Mouse (Mus musculus) kidney, embryonic 15.5 days (tissue): ENCODE data around the gene Grpel1. TPM values are rescaled to one million over a fixed set of nuclear protein-coding genes. Genes with fewer than 3 reads are reported as not detected.
A peak's percentile ranks its signal among the peaks of the same experiment; 100 is the strongest.

Source experiments
- ATAC-seq: fragments of 200-750 bp; cut with Nextera tagmentation; replicated peaks from 2 replicates; pipeline ENCODE4 v1.8.0; 2017; ENCODE audit warnings: moderate TSS enrichment; ENCODE audit not compliant: low FRiP score
- H3K27ac ChIP-seq: fragments of 300-500 bp; sonication (generic); 2 replicates; pipeline ENCODE4 v1.5.1; 2015; ENCODE audit warnings: mild to moderate bottlenecking, inconsistent platforms
- H3K27me3 ChIP-seq: fragments of 300-500 bp; sonication (generic); 2 replicates; pipeline ENCODE4 v1.6.1; 2015; ENCODE audit warnings: inconsistent platforms
- H3K36me3 ChIP-seq: fragments of 300-500 bp; sonication (generic); 2 replicates; pipeline ENCODE4 v1.6.1; 2015; ENCODE audit warnings: inconsistent platforms
- H3K4me1 ChIP-seq: fragments of 300-500 bp; sonication (generic); 2 replicates; pipeline ENCODE4 v1.6.1; 2015; ENCODE audit warnings: inconsistent platforms
- H3K4me2 ChIP-seq: fragments of 300-500 bp; sonication (generic); 2 replicates; pipeline ENCODE4 v1.6.1; 2015; ENCODE audit warnings: moderate library complexity, mild to moderate bottlenecking, inconsistent platforms
- H3K4me3 ChIP-seq: fragments of 300-500 bp; sonication (generic); replicated peaks from 2 replicates; pipeline ENCODE4 v1.5.1; 2015; ENCODE audit warnings: mild to moderate bottlenecking, inconsistent platforms
- H3K9ac ChIP-seq: fragments of 300-500 bp; sonication (generic); 2 replicates; pipeline ENCODE4 v1.6.1; 2015; ENCODE audit warnings: mild to moderate bottlenecking, inconsistent platforms
- H3K9me3 ChIP-seq: fragments of 300-500 bp; sonication (generic); replicated peaks from 2 replicates; pipeline ENCODE4 v1.6.1; 2016; ENCODE audit warnings: inconsistent platforms
- WGBS: fragments of 180-500 bp; shearing (Covaris S2); methylation state at CpG from one replicate; pipeline ENCODE4 v1.1.7; 2015; ENCODE audit warnings: mixed read lengths; 5-methylcytosine and 5-hydroxymethylcytosine counted together
- polyA plus RNA-seq: library from polyadenylated mRNA; unstranded; fragments of >200 nt; fragmentation: Nextera tagmentation; extraction: Ambion mirVana; gene quantifications from 2 replicates; pipeline ENCODE4 v1.2.1, GENCODE M21; 2015

Grpel1 gene
- polyA plus RNA-seq, 1 experiment from 2014 or later, result 56.1 TPM

DNA sequence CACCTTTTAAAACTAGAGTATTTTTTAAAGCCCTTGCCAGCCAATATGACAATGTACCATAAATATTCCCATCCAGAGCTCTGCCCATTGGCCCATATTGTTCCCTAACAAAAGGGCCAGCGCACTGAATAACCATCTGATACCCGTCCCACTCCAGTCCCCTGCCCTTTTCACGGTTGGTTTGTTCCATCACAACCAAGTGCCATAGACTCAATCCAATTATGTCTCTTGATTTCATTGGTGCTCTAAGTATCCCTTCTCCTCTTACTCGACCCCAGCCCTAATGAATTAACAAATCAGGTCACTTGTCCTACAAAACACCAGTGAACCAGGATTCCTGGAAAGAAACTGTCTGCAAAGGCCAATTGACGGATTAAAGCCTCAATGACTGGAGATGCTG, 1.4 kb upstream of the Grpel1 start:
- peaks cover 39% of the 10 kb centered on the region for H3K4me1 ChIP-seq
- ATAC-seq, result no peak
- 34% methylated on average over 5 of the region's 5 CpGs for WGBS

DNA sequence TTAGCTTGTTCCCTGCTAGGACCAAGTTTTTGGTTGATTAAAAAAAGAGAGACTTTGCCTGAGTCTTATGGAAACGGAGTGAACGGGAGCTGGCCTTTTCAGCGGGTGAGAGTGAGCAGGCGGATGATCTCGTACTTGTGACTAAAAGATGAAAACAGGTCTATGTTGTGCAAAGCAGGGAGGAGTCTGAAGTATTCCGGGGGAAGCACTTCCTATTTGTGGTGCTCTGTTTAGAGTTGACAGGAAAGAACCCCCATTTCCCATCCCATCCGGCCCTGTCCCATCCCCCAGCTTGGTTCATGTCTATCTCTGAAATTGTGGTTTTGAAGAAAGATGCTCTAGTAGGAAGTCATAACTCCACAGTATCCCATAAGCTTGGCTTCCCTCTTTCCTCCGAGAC, 1.1 kb downstream of the Grpel1 start:
- Histone ChIP-seq H3K27me3 (no peaks in the 10 kb centered on the region), H3K36me3 (peaks cover 35% of the 10 kb centered on the region), H3K9ac (peak overlapping the region; percentile 85), H3K4me2 (peak overlapping the region; percentile 97), H3K4me1 (peaks cover 35% of the 10 kb centered on the region), H3K9me3 (no peaks in the 10 kb centered on the region), H3K4me3 (peak overlapping the region; percentile 99), H3K27ac (0 out of 2 replicates have a peak overlapping the region, but pooled peaks have one; percentile 86)
- no peak for ATAC-seq
- 24% methylated on average over 8 of the region's 8 CpGs for WGBS

More for the DNA sequence above, 1.4 kb upstream of the Grpel1 start:
- Histone ChIP-seq H3K36me3 (peaks cover 10% of the 10 kb centered on the region), H3K4me3 (peak overlapping the region; percentile 99; the same call in 1 of the 2 replicates), H3K27me3 (no peaks in the 10 kb centered on the region), H3K27ac (0 out of 2 replicates have a peak overlapping the region, but pooled peaks have one; percentile 7), H3K4me2 (0 out of 2 replicates have a peak overlapping the region, but pooled peaks have one; percentile 83), H3K9ac (no peak overlapping the region), H3K9me3 (no peaks in the 10 kb centered on the region)

DNA sequence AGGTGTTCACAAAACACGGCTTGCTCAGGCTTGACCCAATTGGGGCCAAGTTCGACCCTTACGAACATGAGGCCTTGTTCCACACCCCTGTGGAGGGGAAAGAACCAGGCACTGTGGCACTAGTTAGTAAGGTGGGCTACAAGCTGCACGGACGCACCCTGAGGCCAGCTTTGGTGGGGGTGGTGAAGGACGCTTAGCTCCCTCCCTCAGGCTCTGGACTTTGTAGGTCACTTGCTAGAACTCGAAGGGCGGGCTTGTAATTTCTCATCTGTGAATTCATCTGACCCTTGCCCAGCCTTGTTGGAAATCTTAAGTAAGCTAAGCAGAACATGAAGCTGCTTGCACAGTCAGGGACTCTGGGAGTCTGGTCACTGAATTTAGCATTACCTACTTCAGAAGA, 6.4 kb downstream of the Grpel1 start:
- H3K4me2 ChIP-seq, result no peak overlapping the region
- no peak overlapping the region for H3K4me3 ChIP-seq
- no peak for ATAC-seq
- peaks cover 8% of the 10 kb centered on the region for H3K4me1 ChIP-seq
- no peaks in the 10 kb centered on the region for H3K27me3 ChIP-seq
- H3K36me3 ChIP-seq, result peaks cover 80% of the 10 kb centered on the region
- no peaks in the 10 kb centered on the region for H3K9me3 ChIP-seq
- H3K27ac ChIP-seq, result no peak overlapping the region
- H3K9ac ChIP-seq, result no peak overlapping the region
- 92% methylated on average over 8 of the region's 8 CpGs for WGBS

DNA sequence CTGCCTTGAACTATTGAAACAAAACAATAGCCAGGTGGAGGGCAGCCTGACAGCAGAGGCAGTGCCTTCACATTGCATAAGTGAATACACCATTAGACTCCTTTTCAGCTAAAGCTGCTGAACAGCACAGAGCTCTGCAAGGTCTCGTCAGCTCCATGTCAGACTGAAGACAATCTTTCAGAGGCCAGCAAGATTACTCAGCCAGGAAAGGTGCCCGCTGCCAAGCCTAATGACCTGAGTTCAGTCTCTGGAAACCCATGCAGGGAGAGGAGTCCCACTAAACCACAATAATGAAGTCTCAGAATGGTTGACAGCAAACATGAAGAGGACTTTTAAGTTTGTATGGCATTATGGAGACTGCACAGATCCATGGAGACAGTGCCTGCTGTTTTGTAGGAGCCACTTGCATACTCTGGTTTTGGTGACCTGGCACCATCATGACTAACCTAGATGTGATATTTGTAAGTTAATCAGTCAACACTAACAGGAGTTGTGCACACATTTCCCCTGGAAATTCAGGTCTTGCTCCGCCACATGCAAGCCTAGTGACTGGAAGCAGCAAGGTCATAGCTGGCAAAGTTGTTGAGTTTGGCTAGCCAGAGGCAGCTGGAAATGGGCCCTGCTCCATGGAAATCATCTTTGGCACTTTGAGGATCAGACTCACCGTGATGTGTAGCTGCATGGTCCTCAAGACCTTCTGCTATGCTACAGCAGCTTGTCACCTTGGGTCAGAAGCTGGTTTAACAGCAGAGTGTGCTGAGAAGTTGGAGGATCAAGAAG, 8.3 kb downstream of the Grpel1 start:
- peaks cover 79% of the 10 kb centered on the region for H3K36me3 ChIP-seq

DNA sequence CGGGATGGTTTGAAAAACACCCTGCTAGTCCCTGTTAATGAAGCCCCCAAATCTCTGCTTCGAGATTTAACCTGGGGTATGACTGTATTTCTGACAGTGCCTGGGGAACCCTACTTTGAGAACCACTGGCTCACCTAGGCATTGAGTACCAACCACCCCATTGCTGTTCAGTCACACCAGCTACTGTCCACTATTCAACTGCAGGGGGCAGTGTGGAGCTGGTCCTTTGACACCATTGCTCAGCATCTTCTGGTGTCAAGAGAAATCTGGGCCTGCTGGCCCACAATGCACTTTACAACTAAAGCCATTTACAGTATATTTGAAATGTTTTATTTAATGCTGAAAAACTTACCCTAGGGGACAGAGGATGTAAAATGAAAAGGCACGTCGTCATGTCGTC, 9.5 kb downstream of the Grpel1 start:
- H3K27me3 ChIP-seq, result no peaks in the 10 kb centered on the region
- H3K36me3 ChIP-seq, result peaks cover 67% of the 10 kb centered on the region
- H3K9me3 ChIP-seq, result no peaks in the 10 kb centered on the region
- no peak overlapping the region for H3K9ac ChIP-seq
- no peak overlapping the region for H3K4me3 ChIP-seq
- H3K4me2 ChIP-seq, result no peak overlapping the region
- 81% methylated on average over 5 of the region's 5 CpGs for WGBS
- H3K27ac ChIP-seq, result no peak overlapping the region
- H3K4me1 ChIP-seq, result 0 out of 2 replicates have a peak, but pooled peaks cover 2% of the 10 kb centered on the region
- ATAC-seq, result 0 out of 2 replicates have a peak, but pooled peaks have one; percentile 56

More for the DNA sequence above, 8.3 kb downstream of the Grpel1 start:
- 85% methylated on average over 4 of the region's 4 CpGs for WGBS
- Histone ChIP-seq H3K4me1 (no peaks in the 10 kb centered on the region), H3K9ac (no peak overlapping the region), H3K27ac (no peak overlapping the region), H3K4me2 (no peak overlapping the region), H3K27me3 (no peaks in the 10 kb centered on the region), H3K9me3 (no peaks in the 10 kb centered on the region), H3K4me3 (no peak overlapping the region)
- no peak for ATAC-seq

DNA sequence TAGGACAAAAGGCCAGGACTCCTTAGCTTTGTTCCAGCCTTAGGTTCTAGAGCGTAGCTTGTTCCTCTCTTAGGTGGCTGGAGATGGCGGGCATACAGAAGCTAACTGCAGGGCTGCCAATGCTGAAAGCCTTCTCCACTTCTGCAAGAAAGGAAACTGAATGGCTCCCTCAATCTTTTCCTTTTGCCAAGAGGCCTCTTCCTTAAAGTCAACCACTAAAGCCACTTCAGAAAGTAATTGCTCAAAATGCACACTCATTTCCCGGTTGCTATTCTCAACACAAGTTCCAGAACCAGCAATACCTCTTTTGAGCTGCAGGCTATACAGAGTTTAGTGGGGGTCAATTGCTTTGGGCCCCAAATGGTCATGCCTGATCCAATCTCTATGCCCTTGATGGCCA, 12.7 kb downstream of the Grpel1 start:
- ATAC-seq, result no peak
- Histone ChIP-seq H3K9ac (no peak overlapping the region), H3K9me3 (no peaks in the 10 kb centered on the region), H3K36me3 (peaks cover 38% of the 10 kb centered on the region), H3K27me3 (no peaks in the 10 kb centered on the region), H3K4me3 (no peak overlapping the region), H3K27ac (no peak overlapping the region), H3K4me2 (no peak overlapping the region), H3K4me1 (peaks cover 14% of the 10 kb centered on the region)
- 94% methylated on average over 3 of the region's 3 CpGs for WGBS

DNA sequence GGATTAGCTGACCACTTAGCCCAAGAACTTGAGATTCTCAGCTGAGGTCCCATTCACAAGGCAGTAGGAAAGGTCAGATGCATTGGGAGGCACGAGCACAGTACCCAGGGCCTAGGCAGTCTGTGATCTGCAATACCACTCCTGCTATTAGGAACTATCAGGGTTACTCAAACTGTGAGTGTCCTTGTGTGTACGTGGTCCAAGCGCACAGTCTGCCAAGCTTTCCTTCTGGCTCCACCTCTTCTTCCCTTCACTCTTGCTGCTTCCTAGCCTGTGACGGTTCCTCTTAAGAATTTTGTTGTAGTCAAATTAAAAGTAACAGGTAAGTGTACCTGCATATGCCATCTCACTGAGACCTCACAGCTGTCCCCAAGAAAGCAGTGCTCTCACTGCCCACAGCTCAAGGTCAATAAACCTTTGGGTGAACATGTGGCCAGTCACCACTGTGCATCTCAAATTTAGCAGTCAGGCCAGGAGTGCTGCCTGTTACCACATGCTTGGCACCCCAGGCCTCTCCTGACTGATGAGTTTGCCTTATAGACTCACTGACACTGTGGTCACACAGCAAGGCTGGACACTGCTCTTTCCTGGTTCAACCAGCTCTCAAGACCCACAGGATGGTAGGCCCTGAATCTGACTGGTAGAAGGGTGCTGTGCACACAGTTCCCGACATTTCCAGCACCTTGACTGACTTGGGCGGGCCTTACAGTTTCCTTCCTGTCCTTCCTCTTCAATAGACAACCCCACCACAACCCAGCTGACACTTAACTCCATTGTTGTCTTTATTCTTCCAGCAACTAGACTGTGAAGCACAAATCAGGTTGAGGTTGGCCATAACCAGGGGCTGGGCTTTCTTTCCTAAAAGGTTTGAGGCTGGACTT, 14.0 kb downstream of the Grpel1 start:
- H3K27me3 ChIP-seq, result no peaks in the 10 kb centered on the region
- H3K9ac ChIP-seq, result no peak overlapping the region
- H3K27ac ChIP-seq, result no peak overlapping the region
- no peak overlapping the region for H3K4me2 ChIP-seq
- peaks cover 23% of the 10 kb centered on the region for H3K4me1 ChIP-seq
- H3K36me3 ChIP-seq, result peaks cover 28% of the 10 kb centered on the region
- 86% methylated on average over 6 of the region's 6 CpGs for WGBS
- no peak for ATAC-seq
- no peak overlapping the region for H3K4me3 ChIP-seq
- no peaks in the 10 kb centered on the region for H3K9me3 ChIP-seq

DNA sequence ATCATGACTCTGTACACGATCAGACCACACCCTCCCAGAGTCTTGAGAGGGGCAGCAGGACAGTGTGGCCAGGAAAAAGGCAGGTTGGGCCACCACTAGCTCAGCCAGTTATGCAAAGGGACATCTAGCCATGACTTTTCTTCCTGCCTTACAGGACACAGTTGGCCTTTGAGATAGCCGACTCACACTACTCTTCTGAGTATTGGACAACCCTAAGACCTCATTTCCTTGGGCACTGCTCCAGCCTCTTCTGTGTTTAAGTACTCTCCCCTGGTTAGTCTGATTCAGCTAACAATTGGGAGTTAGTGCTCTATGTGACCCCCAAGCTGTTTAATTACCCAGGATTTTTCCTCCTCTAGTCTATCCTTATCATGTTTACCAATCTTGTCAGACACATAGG, 14.9 kb downstream of the Grpel1 start:
- no peak overlapping the region for H3K9ac ChIP-seq
- H3K4me2 ChIP-seq, result no peak overlapping the region
- H3K27ac ChIP-seq, result no peak overlapping the region
- H3K4me1 ChIP-seq, result peaks cover 26% of the 10 kb centered on the region
- peaks cover 3% of the 10 kb centered on the region; the same call in 1 of the 2 replicates for H3K27me3 ChIP-seq
- no peaks in the 10 kb centered on the region for H3K9me3 ChIP-seq
- peaks cover 21% of the 10 kb centered on the region for H3K36me3 ChIP-seq
- H3K4me3 ChIP-seq, result no peak overlapping the region
- no peak for ATAC-seq
- 71% methylated on average over 2 of the region's 2 CpGs for WGBS

DNA sequence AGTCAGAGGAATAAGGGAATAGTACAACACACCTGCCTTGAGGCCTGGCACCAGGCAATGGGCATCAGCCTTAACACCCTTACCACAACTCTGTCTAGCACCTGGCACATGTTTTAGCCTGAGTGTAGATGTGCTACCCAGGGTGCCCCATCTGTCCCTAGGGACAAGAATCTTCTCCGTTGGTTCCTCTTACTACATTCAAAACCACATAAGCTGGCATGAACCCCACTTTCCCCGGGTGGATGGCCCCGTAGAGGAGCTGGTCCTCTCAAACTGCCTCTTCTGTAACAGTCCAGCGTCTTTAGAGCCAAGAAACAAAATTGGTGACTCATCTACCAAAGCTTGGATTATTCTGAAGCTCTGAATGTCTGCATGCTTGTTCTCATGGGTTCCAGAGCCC, 15.6 kb downstream of the Grpel1 start:
- H3K9ac ChIP-seq, result no peak overlapping the region
- H3K4me3 ChIP-seq, result no peak overlapping the region
- H3K27ac ChIP-seq, result no peak overlapping the region
- no peaks in the 10 kb centered on the region for H3K9me3 ChIP-seq
- no peak for ATAC-seq
- H3K4me1 ChIP-seq, result peaks cover 32% of the 10 kb centered on the region
- peaks cover 17% of the 10 kb centered on the region for H3K36me3 ChIP-seq
- H3K4me2 ChIP-seq, result no peak overlapping the region
- peaks cover 9% of the 10 kb centered on the region for H3K27me3 ChIP-seq
- WGBS, result 92% methylated on average over 4 of the region's 4 CpGs

DNA sequence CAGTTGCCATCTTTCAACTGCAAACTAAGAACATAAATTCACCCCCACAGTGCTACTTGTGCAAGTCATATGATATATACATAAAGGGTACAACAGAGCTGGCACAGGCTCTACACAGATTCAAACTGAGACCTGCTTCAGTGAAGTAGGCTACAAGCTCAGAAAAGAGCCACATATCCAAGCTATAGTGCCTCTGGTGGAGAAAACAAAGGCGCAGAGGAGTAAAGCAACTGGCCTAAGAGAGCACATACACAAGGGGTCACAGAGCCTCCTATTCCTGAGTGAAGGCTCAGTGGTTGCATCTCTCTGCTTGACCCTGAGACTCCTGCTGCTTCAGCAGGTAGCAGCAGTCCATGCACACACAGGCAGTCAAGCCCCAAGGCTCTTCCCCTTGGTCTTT, 16.3 kb downstream of the Grpel1 start:
- ATAC-seq, result no peak
- no peaks in the 10 kb centered on the region for H3K9me3 ChIP-seq
- peaks cover 10% of the 10 kb centered on the region for H3K36me3 ChIP-seq
- H3K4me2 ChIP-seq, result no peak overlapping the region
- peaks cover 35% of the 10 kb centered on the region for H3K4me1 ChIP-seq
- no peak overlapping the region for H3K4me3 ChIP-seq
- WGBS, result 56% methylated on average over 1 of the region's 1 CpGs
- H3K9ac ChIP-seq, result no peak overlapping the region
- no peak overlapping the region for H3K27ac ChIP-seq
- H3K27me3 ChIP-seq, result peaks cover 16% of the 10 kb centered on the region

DNA sequence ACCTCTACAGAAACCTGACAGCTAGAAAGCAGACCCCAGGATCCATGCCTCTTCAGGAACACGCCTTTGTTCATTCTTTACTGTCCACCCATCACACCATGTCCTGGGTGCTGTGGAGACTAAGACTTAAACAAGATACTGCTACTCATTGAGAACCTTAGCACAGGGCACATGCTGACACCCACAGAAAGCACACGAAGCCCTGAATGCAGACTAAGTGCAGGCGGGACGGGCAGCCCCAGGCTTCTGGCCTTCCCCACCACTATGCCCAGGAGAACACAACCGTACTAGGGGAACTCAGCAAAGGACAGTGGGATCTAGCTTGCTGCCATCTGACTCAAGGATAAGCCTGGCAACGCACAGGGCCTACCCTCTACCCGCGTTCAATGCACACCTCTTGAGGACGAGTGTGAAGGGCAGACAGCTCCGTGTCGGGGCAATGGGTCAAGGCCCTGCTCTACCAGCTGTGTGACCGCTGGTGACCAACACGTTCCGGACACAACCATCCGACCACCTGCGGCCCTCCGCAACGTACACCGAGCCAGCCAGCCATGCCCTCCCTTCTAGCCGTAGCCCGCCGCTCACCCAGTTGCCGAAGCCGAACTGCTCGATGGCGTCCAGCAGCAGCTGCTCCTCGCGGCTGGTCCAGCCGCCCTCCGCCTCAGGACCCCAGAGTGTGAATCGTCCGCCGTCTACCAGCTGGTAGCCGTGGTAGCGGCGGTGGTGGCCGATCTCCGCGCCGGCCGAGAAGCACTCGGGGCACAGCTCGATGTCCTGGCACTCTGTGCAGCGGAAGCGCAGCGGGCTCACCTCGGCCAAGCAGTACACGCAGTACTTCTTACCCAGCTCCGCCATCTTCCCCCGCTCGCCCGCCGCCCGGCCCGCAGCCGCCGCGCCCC, 18.7 kb downstream of the Grpel1 start:
- H3K27ac ChIP-seq, result peak overlapping the region; percentile 72
- H3K27me3 ChIP-seq, result peaks cover 24% of the 10 kb centered on the region
- H3K9me3 ChIP-seq, result no peaks in the 10 kb centered on the region
- ATAC-seq, result peak; percentile 48
- peak overlapping the region; percentile 88 for H3K9ac ChIP-seq
- peak overlapping the region; percentile 83 for H3K4me2 ChIP-seq
- H3K4me1 ChIP-seq, result peaks cover 35% of the 10 kb centered on the region
- peak overlapping the region; percentile 85 for H3K4me3 ChIP-seq
- 1% methylated on average over 56 of the region's 58 CpGs for WGBS
- peaks cover 3% of the 10 kb centered on the region for H3K36me3 ChIP-seq
